In the genomic region with DNA sequence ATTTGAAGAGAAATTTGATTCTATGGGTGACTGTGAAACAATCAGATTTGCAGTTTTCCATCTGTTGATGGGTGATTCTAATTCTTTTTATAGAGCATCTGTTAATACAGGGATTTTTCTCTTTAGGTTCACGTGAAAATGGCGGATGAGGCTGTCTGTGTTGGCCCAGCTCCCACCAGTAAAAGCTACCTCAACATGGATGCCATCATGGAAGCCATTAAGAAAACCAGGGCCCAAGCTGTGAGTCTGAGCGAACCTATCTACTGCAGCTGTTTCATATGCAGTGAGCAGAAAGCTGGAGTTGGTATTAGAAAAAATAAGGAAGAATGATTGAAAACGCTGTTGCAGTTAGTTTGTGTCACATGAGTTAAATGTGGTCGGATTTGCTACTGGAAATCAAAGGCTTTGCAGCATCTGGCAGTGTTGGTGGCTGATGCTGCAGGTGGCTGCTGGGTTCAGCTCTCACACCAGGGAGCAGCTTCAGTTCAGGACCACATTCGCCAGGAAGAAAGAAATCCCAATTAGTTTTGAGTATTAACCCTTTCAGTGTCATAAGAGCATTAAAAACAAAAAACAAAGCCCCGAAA, we compare ENCODE assay signal across 18 mouse cellular contexts. TPM values are rescaled to one million over a fixed set of nuclear protein-coding genes. Genes with fewer than 3 reads are reported as not detected.
DNase-seq lines count a peak whose midpoint lies in the region; ATAC-seq lines count a peak whose summit lies in the region.
"Had no signal": no experiment of that assay in that cellular context is flagged by ENCODE, and none has a peak within 500 bp of the region (broad histone marks: within the 10 kb centered on the region; RNA-seq: fewer than 3 reads in every experiment).

No protein-coding gene starts in this region.

- 68% methylated on average over 7 of the region's 7 CpGs for WGBS in embryonic facial prominence, embryonic 11.5 days
- WGBS in embryonic facial prominence, embryonic 10.5 days: 63% methylated on average over 7 of the region's 7 CpGs
- 34% methylated on average over 7 of the region's 7 CpGs for WGBS in limb, embryonic 11.5 days
- WGBS in limb, embryonic 10.5 days: 62% methylated on average over 7 of the region's 7 CpGs
- WGBS in limb, embryonic 12.5 days: 31% methylated on average over 7 of the region's 7 CpGs

- no peaks in the 10 kb centered on the region for H3K9me3 ChIP-seq in embryonic facial prominence, embryonic 11.5 days (replicated peaks; ENCODE audit: control insufficient read depth, low read length)
- H3K9me3 ChIP-seq in embryonic facial prominence, embryonic 10.5 days: peaks cover 4% of the 10 kb centered on the region
- H3K9me3 ChIP-seq in limb, embryonic 11.5 days (ENCODE audit: control insufficient read depth, low read length): no peaks in the 10 kb centered on the region; the same call in 1 of the 2 replicates
- no peaks in the 10 kb centered on the region for H3K9me3 ChIP-seq in limb, embryonic 10.5 days (replicated peaks)
- peaks cover 3% of the 10 kb centered on the region; the same call in 1 of the 2 replicates for H3K9me3 ChIP-seq in limb, embryonic 12.5 days
- H3K9me3 ChIP-seq: hindbrain, embryonic 15.5 days had no signal

- no peak overlapping the region for H3K27ac ChIP-seq in embryonic facial prominence, embryonic 11.5 days (replicated peaks; ENCODE audit: low read depth, low read length)
- H3K27ac ChIP-seq in embryonic facial prominence, embryonic 10.5 days (replicated peaks): no peak overlapping the region
- 0 out of 2 replicates have a peak overlapping the region, but pooled peaks have one; percentile 12 for H3K27ac ChIP-seq in limb, embryonic 11.5 days (replicated peaks; ENCODE audit: low read depth, low read length)
- no peak overlapping the region for H3K27ac ChIP-seq in limb, embryonic 10.5 days
- 0 out of 2 replicates have a peak overlapping the region, but pooled peaks have one; percentile 4 for H3K27ac ChIP-seq in limb, embryonic 12.5 days
- H3K27ac ChIP-seq: gastrocnemius, adult 2 months; hindbrain, embryonic 10.5 days; hindbrain, embryonic 15.5 days had no signal

- no peaks in the 10 kb centered on the region for H3K4me1 ChIP-seq in embryonic facial prominence, embryonic 11.5 days (ENCODE audit: control insufficient read depth, insufficient read depth, low read length)
- no peaks in the 10 kb centered on the region for H3K4me1 ChIP-seq in embryonic facial prominence, embryonic 10.5 days
- H3K4me1 ChIP-seq in limb, embryonic 11.5 days (ENCODE audit: control insufficient read depth, insufficient read depth, low read length): no peaks in the 10 kb centered on the region
- peaks cover 25% of the 10 kb centered on the region for H3K4me1 ChIP-seq in limb, embryonic 10.5 days
- H3K4me1 ChIP-seq in limb, embryonic 12.5 days (replicated peaks): no peaks in the 10 kb centered on the region; the same call in 1 of the 2 replicates
- H3K4me1 ChIP-seq: heart, embryonic 12.5 days; hindbrain, embryonic 10.5 days; hindbrain, embryonic 15.5 days had no signal

- no peak for ATAC-seq in embryonic facial prominence, embryonic 11.5 days (replicated peaks; ENCODE audit: insufficient number of reproducible peaks, low FRiP score, low TSS enrichment, low read depth)
- ATAC-seq in limb, embryonic 11.5 days (ENCODE audit: insufficient number of reproducible peaks, low FRiP score, low TSS enrichment, low read depth): no peak
- ATAC-seq in limb, embryonic 12.5 days (ENCODE audit: insufficient number of reproducible peaks, insufficient read depth, low FRiP score, low TSS enrichment, low read depth): no peak
- ATAC-seq: inflammation-experienced regulatory T-cells, adult 6 months; intestine, postnatal 0 days had no signal

- H3K36me3 ChIP-seq in embryonic facial prominence, embryonic 11.5 days (replicated peaks; ENCODE audit: control insufficient read depth, insufficient read depth, low read depth, low read length): no peaks in the 10 kb centered on the region
- peaks cover 4% of the 10 kb centered on the region; the same call in 1 of the 2 replicates for H3K36me3 ChIP-seq in embryonic facial prominence, embryonic 10.5 days (replicated peaks)
- H3K36me3 ChIP-seq in limb, embryonic 11.5 days (ENCODE audit: control insufficient read depth, insufficient read depth, low read length): no peaks in the 10 kb centered on the region
- peaks cover 8% of the 10 kb centered on the region for H3K36me3 ChIP-seq in limb, embryonic 10.5 days
- H3K36me3 ChIP-seq in limb, embryonic 12.5 days: 0 out of 2 replicates have a peak, but pooled peaks cover 3% of the 10 kb centered on the region
- H3K36me3 ChIP-seq: hindbrain, embryonic 15.5 days had no signal

- H3K4me3 ChIP-seq in embryonic facial prominence, embryonic 11.5 days (ENCODE audit: low read depth, low read length): no peak overlapping the region
- H3K4me3 ChIP-seq in embryonic facial prominence, embryonic 10.5 days: no peak overlapping the region
- no peak overlapping the region for H3K4me3 ChIP-seq in limb, embryonic 11.5 days (ENCODE audit: low read depth, low read length)
- H3K4me3 ChIP-seq in limb, embryonic 10.5 days: no peak overlapping the region
- H3K4me3 ChIP-seq in limb, embryonic 12.5 days (replicated peaks): no peak overlapping the region
- H3K4me3 ChIP-seq: gastrocnemius, adult 2 months; heart, embryonic 12.5 days; hindbrain, embryonic 10.5 days; hindbrain, embryonic 15.5 days had no signal

- no peak overlapping the region for H3K9ac ChIP-seq in embryonic facial prominence, embryonic 11.5 days (replicated peaks; ENCODE audit: low read length)
- no peak overlapping the region for H3K9ac ChIP-seq in limb, embryonic 11.5 days (ENCODE audit: low read length)
- H3K9ac ChIP-seq in limb, embryonic 12.5 days (replicated peaks): no peak overlapping the region
- H3K9ac ChIP-seq: heart, embryonic 12.5 days; hindbrain, embryonic 15.5 days had no signal

- DNase-seq in embryonic facial prominence, embryonic 11.5 days (ENCODE audit: low spot score): peak; percentile 13
- DNase-seq in embryonic facial prominence, embryonic 10.5 days (ENCODE audit: low spot score): no peak
- peak; percentile 44 for DNase-seq in limb, embryonic 11.5 days (ENCODE audit: low spot score)
- no peak for DNase-seq in limb, embryonic 10.5 days (ENCODE audit: low spot score)
- no peak for DNase-seq in lung, postnatal 25 days (ENCODE audit: low spot score)
- DNase-seq in cerebellum, postnatal 4 days (ENCODE audit: low spot score in 2 of 2): no peak
- DNase-seq: adrenal gland, postnatal 10 days; cerebellum, adult 18-20 months; cerebellum, adult 9-11 months; cerebellum, postnatal 36 days; gastrocnemius, adult 2 months; gastrocnemius, postnatal 25 days had no signal

- H3K27me3 ChIP-seq in embryonic facial prominence, embryonic 11.5 days (ENCODE audit: control insufficient read depth, insufficient read depth, low read length): no peaks in the 10 kb centered on the region
- H3K27me3 ChIP-seq in embryonic facial prominence, embryonic 10.5 days (replicated peaks; ENCODE audit: low read depth, poor library complexity, severe bottlenecking): no peaks in the 10 kb centered on the region
- H3K27me3 ChIP-seq in limb, embryonic 11.5 days (ENCODE audit: control insufficient read depth, insufficient read depth, low read length): no peaks in the 10 kb centered on the region
- no peaks in the 10 kb centered on the region for H3K27me3 ChIP-seq in limb, embryonic 10.5 days (ENCODE audit: low read depth, poor library complexity, severe bottlenecking)
- H3K27me3 ChIP-seq in limb, embryonic 12.5 days: no peaks in the 10 kb centered on the region
- H3K27me3 ChIP-seq: heart, embryonic 12.5 days; hindbrain, embryonic 15.5 days had no signal

- H3K4me2 ChIP-seq in embryonic facial prominence, embryonic 11.5 days (ENCODE audit: low read depth, low read length): no peak overlapping the region
- no peak overlapping the region for H3K4me2 ChIP-seq in limb, embryonic 11.5 days (ENCODE audit: low read depth, severe bottlenecking)
- no peak overlapping the region for H3K4me2 ChIP-seq in limb, embryonic 12.5 days
- H3K4me2 ChIP-seq: heart, embryonic 12.5 days; hindbrain, embryonic 15.5 days had no signal

RNA-seq across cellular contexts. Expression of gene Pcca, which starts 48.5 kb away (rescaled TPM):
- polyA plus RNA-seq in embryonic facial prominence, embryonic 11.5 days (2014; fragmentation: Nextera tagmentation; extraction: Ambion mirVana): 35.3 and 37.4 TPM in 2 replicates
- 29.1 and 32.8 TPM in 2 replicates for polyA plus RNA-seq in embryonic facial prominence, embryonic 10.5 days (2016; fragmentation: Nextera tagmentation; extraction: Ambion mirVana)
- 36.4 and 38.8 TPM in 2 replicates for polyA plus RNA-seq in limb, embryonic 11.5 days (2014; fragmentation: Nextera tagmentation; extraction: Ambion mirVana)
- 32.4 and 35.8 TPM in 2 replicates for polyA plus RNA-seq in limb, embryonic 10.5 days (2016; fragmentation: Nextera tagmentation; extraction: Ambion mirVana)
- polyA plus RNA-seq in limb, embryonic 12.5 days (2016; fragmentation: Nextera tagmentation; extraction: Ambion mirVana): 34.5 and 37.7 TPM in 2 replicates

Comparison
In these comparisons a context has a peak if more than half of its experiments do, and no peak if none do; other contexts are left out.
1. DNase-seq: peak in embryonic facial prominence, embryonic 11.5 days (single experiment) and limb, embryonic 11.5 days (single experiment); none in embryonic facial prominence, embryonic 10.5 days (single experiment), limb, embryonic 10.5 days (single experiment), lung, postnatal 25 days (single experiment) and cerebellum, postnatal 4 days (0 of 2).
2. H3K27ac ChIP-seq: peak in limb, embryonic 11.5 days (single experiment) and limb, embryonic 12.5 days (single experiment); none in embryonic facial prominence, embryonic 11.5 days (single experiment), embryonic facial prominence, embryonic 10.5 days (single experiment) and limb, embryonic 10.5 days (single experiment).